Comparison of ENCODE assay signal across 9 mouse cellular contexts in genomic region chr14:24008252-24008651, GRCm38 (mm10). TPM values are rescaled to one million over a fixed set of nuclear protein-coding genes. Genes with fewer than 3 reads are reported as not detected.
DNase-seq lines count a peak whose midpoint lies in the region; ATAC-seq and TF ChIP-seq lines count a peak whose summit lies in the region.
"Had no signal": no experiment of that assay in that cellular context is flagged by ENCODE, and none has a peak within 500 bp of the region (broad histone marks: within the 10 kb centered on the region; RNA-seq: fewer than 3 reads in every experiment).

No protein-coding gene starts in this region.

- peaks cover 50% of the 10 kb centered on the region for H3K27me3 ChIP-seq in midbrain, embryonic 10.5 days (ENCODE audit: low read depth, poor library complexity, severe bottlenecking)
- peaks cover 14% of the 10 kb centered on the region; the same call in 1 of the 2 replicates for H3K27me3 ChIP-seq in midbrain, embryonic 15.5 days (replicated peaks)
- H3K27me3 ChIP-seq in liver, adult 2 months (ENCODE audit: control insufficient read depth, insufficient read depth, low read length): peaks cover 19% of the 10 kb centered on the region

- no peak overlapping the region for H3K27ac ChIP-seq in midbrain, embryonic 10.5 days (replicated peaks)
- H3K27ac ChIP-seq in midbrain, embryonic 15.5 days: no peak overlapping the region
- H3K27ac ChIP-seq in liver, adult 2 months (replicated peaks; ENCODE audit: insufficient read depth, low read depth, low read length): no peak overlapping the region

- DNase-seq in midbrain, embryonic 10.5 days (ENCODE audit: low spot score): peak; percentile 71
- DNase-seq in adrenal gland, postnatal 14 days: peak; percentile 91
- peak; percentile 46 for DNase-seq in fibroblast of lung, adult 2 months (ENCODE audit: low read depth)
- peak; percentile 73 for DNase-seq in kidney, postnatal 14 days
- DNase-seq in liver, adult 2 months (ENCODE audit: extremely low read depth, low read depth, low spot score): peak; percentile 3
- peak; percentile 86 for DNase-seq in right cerebral cortex, postnatal 25 days
- no peak for DNase-seq in spleen, postnatal 36 days (ENCODE audit: low spot score in 2 of 2)

- H3K9ac ChIP-seq in midbrain, embryonic 15.5 days: no peak overlapping the region
- no peak overlapping the region for H3K9ac ChIP-seq in liver, adult 2 months (ENCODE audit: low read depth, low read length)

- no peaks in the 10 kb centered on the region for H3K36me3 ChIP-seq in midbrain, embryonic 10.5 days
- no peaks in the 10 kb centered on the region for H3K36me3 ChIP-seq in midbrain, embryonic 15.5 days (replicated peaks)
- no peaks in the 10 kb centered on the region for H3K36me3 ChIP-seq in liver, adult 2 months (ENCODE audit: control insufficient read depth, insufficient read depth, low read length)

- 14% methylated on average over 7 of the region's 7 CpGs for WGBS in midbrain, embryonic 10.5 days
- WGBS in midbrain, embryonic 15.5 days: 7% methylated on average over 7 of the region's 7 CpGs
- WGBS in liver, adult 2 months: 10% methylated on average over 7 of the region's 7 CpGs

- H3K4me3 ChIP-seq in midbrain, embryonic 10.5 days: no peak overlapping the region
- no peak overlapping the region for H3K4me3 ChIP-seq in midbrain, embryonic 15.5 days
- H3K4me3 ChIP-seq in liver, adult 2 months (ENCODE audit: insufficient read depth, low read depth, low read length): no peak overlapping the region

- no peak overlapping the region for H3K4me2 ChIP-seq in midbrain, embryonic 15.5 days

- H3K4me1 ChIP-seq in midbrain, embryonic 10.5 days: peaks cover 11% of the 10 kb centered on the region
- peaks cover 6% of the 10 kb centered on the region; the same call in 1 of the 2 replicates for H3K4me1 ChIP-seq in midbrain, embryonic 15.5 days
- H3K4me1 ChIP-seq in liver, adult 2 months (ENCODE audit: control insufficient read depth, insufficient read depth, low read length): 0 out of 2 replicates have a peak, but pooled peaks cover 2% of the 10 kb centered on the region

- peak; percentile 14; the same call in 1 of the 2 replicates for TF ChIP-seq CTCF in liver, adult 2 months (IDR thresholded peaks at IDR 0.05; ENCODE audit: low read depth, low read length)

- no peak for ATAC-seq in midbrain, embryonic 15.5 days (replicated peaks)

- no peaks in the 10 kb centered on the region for H3K79me2 ChIP-seq in liver, adult 2 months (ENCODE audit: control insufficient read depth, insufficient read depth, low read length)

- no peak for TF ChIP-seq POLR2A in liver, adult 2 months (IDR thresholded peaks at IDR 0.05; ENCODE audit: extremely low read depth, insufficient read depth, low read length)

- H3K9me3 ChIP-seq in midbrain, embryonic 10.5 days (replicated peaks): no peaks in the 10 kb centered on the region
- H3K9me3 ChIP-seq in midbrain, embryonic 15.5 days: no peaks in the 10 kb centered on the region

RNA-seq across cellular contexts. Expression of gene Kcnma1, which starts 6.0 kb away (rescaled TPM):
- 0.49 and 0.97 TPM in 2 replicates for polyA plus RNA-seq in midbrain, embryonic 10.5 days (2016; fragmentation: Nextera tagmentation; extraction: Ambion mirVana)
- 18.7 and 19.5 TPM in 2 replicates for polyA plus RNA-seq in midbrain, embryonic 15.5 days (2015; fragmentation: Nextera tagmentation; extraction: Ambion mirVana)
- 43.9 and 45.2 TPM in 2 replicates for total RNA-seq in adrenal gland, postnatal 14 days (2021)
- total RNA-seq in liver, adult 2 months (2014; rRNA removed): 0.18 and 0.20 TPM in 2 replicates
- polyA plus RNA-seq in liver, adult 2 months (2012; rRNA removed): 0.02 TPM in 1 of 2 replicates, not detected in the other
- total RNA-seq: common myeloid progenitor, adult 5-6 weeks had no signal

Comparison
In these comparisons a context has a peak if more than half of its experiments do, and no peak if none do; other contexts are left out.
1. RNA of gene Kcnma1, which starts 6.0 kb away (polyA plus RNA-seq): 18.7 to 19.5 TPM in midbrain, embryonic 15.5 days; 0.49 to 0.97 TPM in midbrain, embryonic 10.5 days and 0.02 TPM in liver, adult 2 months; every median in the first group is over 10 times any median in the second.
2. DNase-seq: peak in midbrain, embryonic 10.5 days (single experiment), adrenal gland, postnatal 14 days (single experiment), fibroblast of lung, adult 2 months (single experiment), kidney, postnatal 14 days (single experiment), liver, adult 2 months (single experiment) and right cerebral cortex, postnatal 25 days (single experiment); none in spleen, postnatal 36 days (0 of 2).